Mouse (Mus musculus): ENCODE results near the gene Gm17490. TPM values are rescaled to one million over a fixed set of nuclear protein-coding genes. Genes with fewer than 3 reads are reported as not detected.

The Gm17490 gene
- total RNA-seq, 2 experiments from 2014 or later, result not detected

Other genes starting within 250 kb of the Gm17490 start
- 10 to 100 TPM in 1 of 2 experiments, 1 to 10 TPM in 1; 8.1 to 10.9 TPM for gene Pfkfb3, start 72.2 kb downstream of the Gm17490 start, total RNA-seq (2021)
- 10 to 100 TPM; 53.0 to 60.7 TPM for gene Rbm17, start 22.1 kb downstream of the Gm17490 start, total RNA-seq (2021)
- 1 to 10 TPM; 1.4 to 1.6 TPM for gene Il2ra, start 16.5 kb upstream of the Gm17490 start, total RNA-seq (2021)
- gene Il15ra, start 79.0 kb upstream of the Gm17490 start, total RNA-seq (2021), result 10 to 100 TPM; 27.3 to 27.9 TPM
- gene Fbh1, start 151.3 kb upstream of the Gm17490 start, total RNA-seq (2021), result 10 to 100 TPM; 72.7 to 76.0 TPM
- 10 to 100 TPM; 19.5 to 19.7 TPM for gene Ankrd16, start 151.6 kb upstream of the Gm17490 start, total RNA-seq (2021)